ENCODE assay signal across 8 mouse cellular contexts in genomic region chr1:72710753-72711653, GRCm38 (mm10). TPM values are rescaled to one million over a fixed set of nuclear protein-coding genes. Genes with fewer than 3 reads are reported as not detected.
A peak's percentile ranks its signal among the peaks of the same experiment; 100 is the strongest.
DNase-seq lines count a peak whose midpoint lies in the region; ATAC-seq and TF ChIP-seq lines count a peak whose summit lies in the region.

TSS of gene Rpl37a (plus strand) at chr1:72711290.

- H3K4me1 ChIP-seq in E14TG2a.4 (replicated peaks; ENCODE audit: low read depth, low read length) = peaks cover 35% of the 10 kb centered on the region
- peaks cover 25% of the 10 kb centered on the region for H3K4me1 ChIP-seq in forebrain, embryonic 13.5 days
- H3K4me1 ChIP-seq in liver, postnatal 0 days (ENCODE audit: insufficient read depth) = peaks cover 11% of the 10 kb centered on the region
- peaks cover 7% of the 10 kb centered on the region for H3K4me1 ChIP-seq in neural tube, embryonic 14.5 days (ENCODE audit: control insufficient read depth, insufficient read depth, low read length)

- peaks cover 46% of the 10 kb centered on the region for H3K36me3 ChIP-seq in E14TG2a.4 (ENCODE audit: insufficient read depth, low read length)
- peaks cover 34% of the 10 kb centered on the region for H3K36me3 ChIP-seq in forebrain, embryonic 13.5 days (ENCODE audit: poor library complexity, severe bottlenecking)
- H3K36me3 ChIP-seq in liver, postnatal 0 days (replicated peaks; ENCODE audit: insufficient read depth, low read length) = peaks cover 30% of the 10 kb centered on the region
- H3K36me3 ChIP-seq in neural tube, embryonic 14.5 days (ENCODE audit: control insufficient read depth, insufficient read depth, low read length) = peaks cover 20% of the 10 kb centered on the region

- peak within 1 kb of the TSS; percentile 93 for H3K4me3 ChIP-seq in E14TG2a.4 (replicated peaks; ENCODE audit: low read length)
- peak within 1 kb of the TSS; percentile 67 for H3K4me3 ChIP-seq in forebrain, embryonic 13.5 days
- H3K4me3 ChIP-seq in liver, postnatal 0 days (ENCODE audit: low read depth, low read length) = peak within 1 kb of the TSS; percentile 86
- H3K4me3 ChIP-seq in neural tube, embryonic 14.5 days (ENCODE audit: low read depth, low read length) = peak within 1 kb of the TSS; percentile 71

- ATAC-seq in forebrain, embryonic 13.5 days = peak; percentile 97
- ATAC-seq in liver, postnatal 0 days = peak; percentile 92
- ATAC-seq in neural tube, embryonic 14.5 days (ENCODE audit: low read depth) = peak; percentile 94

- H3K9ac ChIP-seq in forebrain, embryonic 13.5 days = peak within 1 kb of the TSS; percentile 93
- H3K9ac ChIP-seq in liver, postnatal 0 days (replicated peaks) = peak within 1 kb of the TSS; percentile 84
- peak within 1 kb of the TSS; percentile 71 for H3K9ac ChIP-seq in neural tube, embryonic 14.5 days (replicated peaks; ENCODE audit: low read depth, low read length)

- peak within 1 kb of the TSS; percentile 81 for H3K27ac ChIP-seq in forebrain, embryonic 13.5 days
- peak within 1 kb of the TSS; percentile 87 for H3K27ac ChIP-seq in liver, postnatal 0 days (ENCODE audit: low read depth)
- H3K27ac ChIP-seq in neural tube, embryonic 14.5 days (ENCODE audit: low read depth, low read length) = peak within 1 kb of the TSS; percentile 84

- H3K27me3 ChIP-seq in E14TG2a.4 (ENCODE audit: insufficient read depth, low read length) = no peaks in the 10 kb centered on the region
- H3K27me3 ChIP-seq in forebrain, embryonic 13.5 days = no peaks in the 10 kb centered on the region
- H3K27me3 ChIP-seq in liver, postnatal 0 days (ENCODE audit: insufficient read depth, low read length) = no peaks in the 10 kb centered on the region
- H3K27me3 ChIP-seq in neural tube, embryonic 14.5 days (ENCODE audit: control insufficient read depth, insufficient read depth, low read length) = no peaks in the 10 kb centered on the region

- peak; percentile 92 for DNase-seq in c-Kit-positive CD71-positive TER-119-positive erythroid progenitor cells, embryonic 14.5 days (ENCODE audit: low spot score)
- peak; percentile 96 to 97 for DNase-seq in heart, postnatal 10 days
- DNase-seq in large intestine, adult 2 months (ENCODE audit: low read depth, low spot score) = peak; percentile 89
- DNase-seq in liver, postnatal 0 days = peak; percentile 95
- DNase-seq in testis, postnatal 10 days (ENCODE audit: low spot score) = peak; percentile 95

- TF ChIP-seq CTCF in E14TG2a.4 (conservative IDR thresholded peaks at IDR 0.05; ENCODE audit: low read length) = no peak
- no peak for TF ChIP-seq CTCF in liver, postnatal 0 days (IDR thresholded peaks at IDR 0.05; ENCODE audit: low read depth)

- WGBS in forebrain, embryonic 13.5 days = 3% methylated on average over 68 of the region's 68 CpGs
- WGBS in large intestine, adult 2 months = 3% methylated on average over 68 of the region's 68 CpGs
- WGBS in liver, postnatal 0 days (ENCODE audit: insufficient replicate concordance) = 3% methylated on average over 68 of the region's 68 CpGs
- 3% methylated on average over 68 of the region's 68 CpGs for WGBS in neural tube, embryonic 14.5 days

- H3K4me2 ChIP-seq in forebrain, embryonic 13.5 days = peak within 1 kb of the TSS; percentile 82
- peak within 1 kb of the TSS; percentile 73 for H3K4me2 ChIP-seq in liver, postnatal 0 days (ENCODE audit: low read depth, low read length)
- peak within 1 kb of the TSS; percentile 52 for H3K4me2 ChIP-seq in neural tube, embryonic 14.5 days (ENCODE audit: low read depth, low read length)

- TF ChIP-seq EP300 in liver, postnatal 0 days (IDR thresholded peaks at IDR 0.05; ENCODE audit: low read depth) = 0 out of 2 replicates have a peak, but pooled peaks have one; percentile 7

- intact Hi-C loops in heart, postnatal 10 days (cut with DNase I) = no loop called here

- H3K9me3 ChIP-seq in E14TG2a.4 (ENCODE audit: low read length) = no peaks in the 10 kb centered on the region
- no peaks in the 10 kb centered on the region for H3K9me3 ChIP-seq in forebrain, embryonic 13.5 days (replicated peaks)
- H3K9me3 ChIP-seq in liver, postnatal 0 days (ENCODE audit: low read length) = no peaks in the 10 kb centered on the region
- H3K9me3 ChIP-seq in neural tube, embryonic 14.5 days (ENCODE audit: control insufficient read depth, low read length) = no peaks in the 10 kb centered on the region

RNA-seq across cellular contexts. Expression of gene Rpl37a, which starts in this region (rescaled TPM):
- 1,396 and 1,648 TPM in 2 replicates for polyA plus RNA-seq in forebrain, embryonic 13.5 days (2015; fragmentation: Nextera tagmentation; extraction: Ambion mirVana)
- total RNA-seq in heart, postnatal 10 days (2021) = 100 to 1,000 TPM; 828 to 840 TPM
- polyA plus RNA-seq in large intestine, adult 2 months (2012; rRNA removed) = 768 and 778 TPM in 2 replicates
- polyA plus RNA-seq in liver, postnatal 0 days (2015; fragmentation: Nextera tagmentation; extraction: Ambion mirVana) = 1,210 and 1,257 TPM in 2 replicates
- polyA plus RNA-seq in neural tube, embryonic 14.5 days (2014; fragmentation: Nextera tagmentation; extraction: Ambion mirVana) = 1,040 and 1,059 TPM in 2 replicates

Comparison
In these comparisons a context has a peak if more than half of its experiments do, and no peak if none do; other contexts are left out.
1. Peak in every context shown above with its lines: DNase-seq, ATAC-seq, H3K4me3 ChIP-seq and H3K27ac ChIP-seq.